ENCODE assay signal across 15 mouse cellular contexts in genomic region chr14:82101643-82102042, GRCm38 (mm10).
"Had no signal": no experiment of that assay in that cellular context is flagged by ENCODE, and none has a peak within 500 bp of the region (broad histone marks: within the 10 kb centered on the region; RNA-seq: fewer than 3 reads in every experiment).

No protein-coding gene starts in this region.

- H3K4me1 ChIP-seq: neural tube, embryonic 15.5 days; stomach, embryonic 15.5 days had no signal

- H3K4me3 ChIP-seq: neural tube, embryonic 15.5 days; stomach, embryonic 15.5 days had no signal

- H3K27ac ChIP-seq: neural tube, embryonic 15.5 days; stomach, embryonic 15.5 days; stomach, postnatal 0 days had no signal

- H3K36me3 ChIP-seq: neural tube, embryonic 15.5 days; stomach, embryonic 15.5 days had no signal

- H3K27me3 ChIP-seq: neural tube, embryonic 15.5 days; stomach, embryonic 15.5 days had no signal

- H3K9me3 ChIP-seq: neural tube, embryonic 15.5 days; stomach, embryonic 15.5 days had no signal

- DNase-seq: retina, postnatal 1 day; right cerebral cortex, adult 18-20 months; right cerebral cortex, postnatal 14 days; right cerebral cortex, postnatal 25 days; right cerebral cortex, postnatal 4 days; spleen, adult 18-20 months; thymus, adult 18-20 months; thymus, adult 2 months; thymus, postnatal 14 days; thymus, postnatal 25 days; thymus, postnatal 36 days; thymus, postnatal 4 days had no signal

- H3K9ac ChIP-seq: neural tube, embryonic 15.5 days; stomach, embryonic 15.5 days had no signal

- H3K4me2 ChIP-seq: neural tube, embryonic 15.5 days; stomach, embryonic 15.5 days had no signal
